Mouse (Mus musculus) mouse embryonic stem cell (cell line): ENCODE results near the gene Mcu.

Source experiments
- in situ Hi-C, 2 experiments: fragments of 300-500 bp; cut with MboI; formaldehyde crosslinking; loops; 1 replicate in 1 of 2; 3 replicates in 1 of 2; pipeline ENCODE4 v1.14.3; 2019 to 2020; ENCODE audit warnings: low sequenced_read_pairs in 2 of 2, low pct_unique_long_range_greater_than_20kb in 1 of 2, mixed read lengths in 1 of 2; ENCODE audit not compliant: unreplicated experiment in 1 of 2

The Mcu gene

DNA sequence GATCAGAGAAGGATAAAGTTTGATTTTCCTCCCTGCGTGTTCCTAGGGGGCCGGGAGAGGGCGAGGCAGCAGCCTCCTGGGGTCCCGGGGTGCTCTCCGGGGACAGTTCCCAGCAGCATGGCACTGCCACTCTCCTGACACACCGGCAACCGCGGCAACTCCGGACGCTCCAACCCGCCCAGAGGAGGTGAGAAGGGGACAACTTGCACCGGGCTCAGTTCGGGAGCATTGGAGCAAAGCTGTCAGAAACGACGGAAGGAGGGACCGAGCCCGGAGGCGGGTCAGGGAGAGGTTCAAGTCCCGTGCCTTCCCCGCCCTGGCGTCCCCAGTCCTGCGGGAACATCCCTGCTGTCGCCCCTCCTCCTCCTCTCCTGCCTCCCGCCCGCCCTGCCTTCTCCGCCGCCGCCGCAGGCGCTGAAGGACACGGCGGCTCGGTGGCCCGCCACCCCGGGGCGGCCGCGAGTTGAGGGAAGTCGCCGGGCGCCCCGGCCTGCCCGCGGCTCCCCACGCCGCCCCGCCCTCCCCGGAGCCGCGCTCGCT, 441 bp downstream of the Mcu start, which contains the start of gene Gm10322:
TSS of gene Gm10322 (plus strand) at position 83 of the 540 bp plus-strand sequence.
- in situ Hi-C loops, result no loop called here

- in situ Hi-C loops, result no loop called here
These were observed 1.1 kb downstream of the Mcu start for GRCm38 (mm10) chr10:59615411-59615810.

DNA sequence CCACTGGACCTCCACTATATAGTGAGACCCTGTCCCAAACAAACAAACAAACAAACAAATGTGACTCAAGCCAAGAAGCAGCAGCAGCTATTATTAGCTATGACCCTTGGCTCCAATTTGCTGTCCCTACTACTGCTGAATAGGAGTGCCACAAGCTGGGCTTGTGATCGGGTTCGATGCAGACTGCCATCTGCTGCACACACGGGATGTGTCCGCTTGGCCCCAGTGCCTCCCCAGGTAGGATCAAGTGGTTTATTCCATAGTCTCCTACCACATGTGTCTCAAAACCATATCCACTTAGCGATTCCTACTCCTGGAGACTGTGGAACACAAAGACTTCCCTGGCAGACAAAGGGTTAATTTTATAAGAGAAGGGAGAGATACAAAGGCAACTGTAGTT, 2.4 kb downstream of the Mcu start:
- in situ Hi-C loops, result no loop called here

DNA sequence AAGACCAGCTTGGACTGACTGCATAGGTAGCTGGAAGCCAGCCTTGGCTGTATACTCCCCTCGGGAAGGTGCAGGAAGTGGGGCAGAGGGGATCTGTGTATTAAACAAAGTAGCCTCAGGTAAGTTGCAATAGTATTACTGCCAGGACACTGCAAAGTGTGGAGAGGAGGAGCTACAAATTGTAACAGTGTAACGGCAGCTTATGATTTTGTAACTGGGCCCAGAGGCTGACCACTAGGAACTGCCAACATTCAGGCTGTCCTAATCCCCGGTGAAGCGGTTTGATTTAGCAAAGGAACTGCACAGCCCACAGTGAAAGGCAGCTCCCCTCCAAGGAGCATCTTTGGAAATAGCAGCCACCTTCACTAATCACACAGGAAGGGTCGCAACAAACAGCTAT, 3.2 kb downstream of the Mcu start:
- in situ Hi-C loops, result no loop called here

GRCm38 (mm10) chr10:59604879-59605464, 11.5 kb downstream of the Mcu start:
- in situ Hi-C loops, result no loop called here

DNA sequence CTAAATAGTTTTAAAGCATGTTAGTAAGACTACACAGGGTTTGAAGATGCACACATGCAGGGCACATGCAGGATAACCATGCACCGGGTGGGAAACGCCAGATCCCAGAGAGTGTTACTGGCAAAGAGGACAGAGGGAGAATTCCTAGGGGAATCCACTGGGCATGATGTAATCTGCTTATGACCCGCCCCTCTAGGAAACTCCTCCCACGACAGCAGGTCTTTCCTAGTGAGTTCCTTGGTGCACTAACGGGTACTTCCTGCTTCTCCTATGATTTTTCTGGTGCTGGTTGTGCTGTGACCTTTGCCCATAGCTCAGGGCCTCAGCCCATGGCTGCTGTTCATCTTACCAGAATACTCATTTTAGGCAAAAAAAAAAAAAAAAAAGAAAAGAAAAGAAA, 12.6 kb downstream of the Mcu start:
- in situ Hi-C loops, result no loop called here

DNA sequence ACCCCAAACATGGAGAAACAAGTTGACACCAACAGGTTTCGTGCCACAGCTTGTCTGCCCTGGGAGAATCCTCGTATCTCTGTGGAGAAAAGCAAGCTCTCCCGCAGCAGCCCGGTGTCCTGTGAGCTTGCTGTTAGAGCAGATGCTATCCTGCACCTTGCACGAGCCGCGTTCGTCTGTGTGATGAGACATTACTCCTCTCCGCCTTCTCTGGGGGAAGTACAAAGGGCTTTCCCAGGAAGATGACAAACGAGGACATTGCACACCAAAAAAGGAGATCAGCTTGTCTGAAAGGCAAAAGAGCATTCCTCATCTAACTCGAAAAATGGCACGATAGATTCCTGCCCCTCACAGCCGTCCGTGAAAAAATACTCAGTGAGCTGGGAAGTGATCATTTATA, 13.6 kb downstream of the Mcu start:
- in situ Hi-C loops, result no loop called here

DNA sequence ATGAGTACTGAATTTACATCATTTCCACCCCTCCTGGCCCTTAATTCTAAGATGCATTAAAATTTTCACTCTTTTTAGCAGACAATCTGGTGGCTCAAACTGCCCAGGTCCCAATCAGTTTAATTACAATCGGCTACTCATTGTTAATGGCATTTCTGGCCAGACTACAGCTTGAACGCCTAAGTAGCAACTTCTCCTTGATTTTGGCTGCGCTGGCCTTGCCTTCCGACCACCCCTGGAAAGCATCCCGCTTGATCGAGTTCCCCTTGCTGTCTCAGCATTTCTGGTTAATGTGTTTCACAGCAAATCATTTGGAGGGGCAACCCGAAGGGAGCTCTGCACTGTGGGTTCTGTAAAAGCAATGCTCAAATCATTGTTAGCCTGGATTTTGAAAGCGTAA, 14.4 kb downstream of the Mcu start:
- in situ Hi-C loops, result no loop called here

GRCm38 (mm10) chr10:59600516-59600915, 16.0 kb downstream of the Mcu start:
- in situ Hi-C loops, result no loop called here

- in situ Hi-C loops, result no loop called here
These were observed 22.5 kb downstream of the Mcu start for GRCm38 (mm10) chr10:59593826-59594570.

DNA sequence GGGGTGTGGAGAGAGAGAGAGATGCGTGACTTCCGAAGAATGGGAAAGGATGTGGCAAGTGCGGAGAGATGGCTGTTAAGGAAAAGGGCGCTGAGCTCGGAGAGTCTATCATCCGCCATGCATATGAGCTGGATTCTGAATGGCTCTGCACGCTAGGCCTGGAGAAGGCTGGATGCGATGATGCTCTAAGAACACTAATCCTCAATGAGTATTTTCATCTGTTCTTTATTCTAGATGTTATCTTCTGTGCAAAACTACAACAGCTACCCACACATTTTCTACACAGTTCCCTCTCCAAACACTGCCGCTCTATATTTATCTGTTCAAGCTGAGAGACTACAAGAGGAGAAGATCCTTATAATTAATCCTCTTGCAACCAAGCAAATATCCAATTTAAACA, 25.9 kb downstream of the Mcu start:
- in situ Hi-C loops, result no loop called here

DNA sequence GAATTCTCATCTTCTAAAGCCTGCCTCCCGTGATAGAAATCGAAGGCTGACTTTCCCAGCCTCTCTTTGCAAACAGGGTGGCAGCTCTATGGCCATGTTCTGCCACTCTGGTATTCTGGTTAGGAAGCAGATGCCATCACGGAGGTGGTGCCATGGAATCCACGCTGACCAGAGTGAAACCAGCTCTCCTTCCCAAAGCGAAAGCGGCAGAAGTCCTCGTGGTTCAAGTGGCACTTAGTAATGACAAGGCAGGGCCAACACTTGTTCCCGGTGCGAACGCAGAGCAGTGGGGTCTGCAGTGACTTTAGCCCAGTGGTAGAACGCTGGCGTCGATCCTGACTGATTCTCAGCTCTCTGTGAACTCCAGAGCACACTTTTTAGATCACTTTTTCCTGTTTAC, 26.6 kb downstream of the Mcu start:
- in situ Hi-C loops, result no loop called here

DNA sequence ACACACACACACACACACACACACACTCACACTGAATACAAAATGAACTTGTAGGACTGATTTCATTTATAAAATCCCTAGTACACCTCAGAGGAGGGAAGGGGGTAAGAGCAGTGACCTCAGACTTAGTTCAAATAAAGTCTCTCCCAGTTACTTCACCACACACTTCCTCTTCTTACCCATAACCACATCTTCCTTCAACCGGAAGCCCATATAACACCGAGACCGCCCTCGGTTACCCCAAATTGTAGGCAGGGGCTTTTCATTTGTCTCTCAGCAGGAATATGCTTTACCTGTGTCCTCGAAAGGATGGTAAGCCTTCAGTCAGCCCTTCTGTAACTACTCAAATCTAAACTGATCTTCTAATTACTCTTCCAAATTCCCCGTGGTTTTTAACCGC, 27.1 kb downstream of the Mcu start:
- in situ Hi-C loops, result no loop called here

DNA sequence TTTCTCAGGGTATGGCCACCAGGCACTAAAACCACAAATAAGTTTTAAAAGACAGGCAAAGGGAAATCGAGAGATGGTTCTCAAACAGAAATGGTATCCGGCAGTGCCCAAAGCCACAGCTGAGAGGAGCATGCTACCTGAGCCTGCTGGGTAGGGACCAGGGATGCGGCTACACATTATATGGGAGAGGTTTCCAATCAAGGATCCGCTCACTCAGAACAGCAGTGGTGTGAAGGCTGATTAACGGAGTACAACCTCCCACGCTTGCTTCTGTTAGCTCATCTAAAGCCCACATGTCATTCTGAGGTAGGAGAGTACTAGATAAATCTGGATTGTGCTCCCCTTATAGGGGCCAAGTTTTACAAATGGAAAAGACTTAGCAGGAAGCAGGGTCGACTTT, 28.4 kb downstream of the Mcu start:
- in situ Hi-C loops, result no loop called here

- in situ Hi-C loops, result no loop called here
These were observed 29.7 kb downstream of the Mcu start for GRCm38 (mm10) chr10:59586821-59587220.

- in situ Hi-C loops, result no loop called here
These were observed 30.9 kb downstream of the Mcu start for GRCm38 (mm10) chr10:59585621-59586020.

DNA sequence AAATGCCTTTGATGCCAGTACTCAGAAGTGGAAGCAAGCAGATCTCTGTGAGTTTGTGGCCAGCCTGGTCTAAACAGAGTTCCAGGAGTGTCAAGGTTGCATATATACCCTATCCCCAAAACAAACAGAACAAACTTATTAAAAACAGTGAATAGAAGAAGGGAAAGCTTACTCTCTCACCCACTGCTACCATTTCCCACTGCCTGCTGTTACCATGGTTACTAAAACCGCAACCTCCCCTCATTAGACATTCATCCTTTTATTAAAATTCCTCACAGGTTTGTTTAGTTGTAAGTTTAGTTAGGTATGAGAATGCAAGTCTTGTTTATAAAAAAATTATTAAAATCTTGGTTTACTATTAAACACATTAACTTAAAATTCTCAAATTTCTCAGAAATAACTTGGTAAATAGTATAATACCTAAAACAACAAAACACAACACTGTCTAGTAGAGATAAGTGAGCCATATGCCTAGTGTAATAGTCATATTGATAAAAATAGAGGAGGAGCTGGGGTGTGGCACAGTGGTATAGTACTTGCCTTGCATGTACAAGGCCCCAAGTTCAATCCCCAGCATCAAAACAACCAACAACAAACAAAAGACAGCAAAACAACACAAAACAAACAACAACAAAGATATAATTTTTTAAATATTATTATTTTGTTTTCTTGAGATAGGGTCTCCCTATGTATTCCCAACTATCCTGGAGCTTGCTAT, 34.5 kb downstream of the Mcu start:
- in situ Hi-C loops, result no loop called here

DNA sequence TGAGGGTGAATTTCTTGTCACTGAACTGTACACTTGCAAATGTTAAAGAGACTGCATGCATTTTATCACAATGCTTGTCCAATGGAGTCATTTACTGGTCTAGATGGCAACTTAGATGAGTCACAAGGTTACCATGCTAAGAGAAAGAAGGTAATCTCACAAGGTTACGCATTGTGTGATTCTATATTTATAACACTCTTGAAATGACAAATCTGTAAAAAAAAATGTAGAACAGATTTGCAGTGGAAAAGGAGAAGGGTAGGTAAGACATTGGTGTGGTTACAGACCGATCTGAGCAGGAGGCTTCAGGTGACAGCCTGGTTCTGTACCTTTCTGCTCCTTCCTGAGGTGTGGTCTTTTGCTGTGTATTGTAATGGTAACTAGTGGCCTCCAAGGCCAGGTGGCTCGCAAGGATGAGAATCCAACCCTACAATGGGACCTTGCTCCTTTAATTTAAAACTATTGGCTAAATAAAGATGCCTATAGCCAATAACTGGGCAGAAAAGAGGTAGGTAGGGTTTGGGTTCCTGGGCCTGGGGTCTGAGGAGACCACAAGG, 35.8 kb downstream of the Mcu start:
- in situ Hi-C loops, result no loop called here

GRCm38 (mm10) chr10:59579645-59580044, 36.8 kb downstream of the Mcu start:
- in situ Hi-C loops, result no loop called here
